Mouse (Mus musculus) embryo, embryonic 11.5 days (tissue): Measurements from ENCODE around the gene Rgl1.

Source experiments
- DNase-seq: peaks from one replicate; pipeline ENCODE4 v3.0.0-alpha.2; 2012; ENCODE audit warnings: low read depth, low spot score

Rgl1 gene

DNA sequence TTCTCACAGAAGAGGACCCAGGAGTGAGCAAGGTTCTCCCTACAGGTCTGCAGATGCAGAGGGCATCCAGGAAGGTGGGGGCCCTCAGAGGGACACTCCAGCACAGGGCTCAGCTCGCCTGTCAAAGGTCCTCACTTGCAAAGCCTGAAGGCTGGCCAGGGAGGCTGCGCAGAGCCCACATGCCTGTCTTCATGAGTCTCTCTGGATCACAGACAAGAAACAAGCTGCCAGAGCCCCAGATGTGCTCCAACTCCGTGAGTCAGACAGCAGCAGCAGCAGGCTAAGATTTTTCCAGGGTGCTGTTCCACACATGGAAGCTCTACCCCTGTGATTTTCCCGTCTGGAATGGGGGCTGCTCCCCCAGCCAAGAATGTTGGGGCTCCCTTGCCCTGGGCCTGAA, 251.9 kb downstream of the Rgl1 start:
- DNase-seq, result no peak

DNA sequence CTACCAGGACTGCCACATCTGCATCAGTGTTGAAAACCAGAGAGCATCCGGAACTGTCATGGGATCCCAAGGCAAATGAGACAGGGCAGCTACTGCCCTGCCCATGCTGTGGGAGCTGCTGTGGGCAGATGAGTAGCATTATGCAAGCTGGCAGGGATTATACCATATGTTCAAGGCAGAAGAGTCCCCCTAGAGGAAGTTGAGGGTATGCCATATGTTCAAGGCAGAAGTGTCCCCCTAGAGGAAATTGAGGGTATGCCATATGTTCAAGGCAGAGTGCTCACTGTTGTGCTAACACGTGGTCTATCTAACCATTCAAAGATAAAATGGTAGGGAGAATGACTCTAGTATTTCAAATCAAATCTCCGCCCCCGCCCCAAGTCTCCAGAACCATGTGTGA, 254.9 kb downstream of the Rgl1 start:
- peak; percentile 20 for DNase-seq

DNA sequence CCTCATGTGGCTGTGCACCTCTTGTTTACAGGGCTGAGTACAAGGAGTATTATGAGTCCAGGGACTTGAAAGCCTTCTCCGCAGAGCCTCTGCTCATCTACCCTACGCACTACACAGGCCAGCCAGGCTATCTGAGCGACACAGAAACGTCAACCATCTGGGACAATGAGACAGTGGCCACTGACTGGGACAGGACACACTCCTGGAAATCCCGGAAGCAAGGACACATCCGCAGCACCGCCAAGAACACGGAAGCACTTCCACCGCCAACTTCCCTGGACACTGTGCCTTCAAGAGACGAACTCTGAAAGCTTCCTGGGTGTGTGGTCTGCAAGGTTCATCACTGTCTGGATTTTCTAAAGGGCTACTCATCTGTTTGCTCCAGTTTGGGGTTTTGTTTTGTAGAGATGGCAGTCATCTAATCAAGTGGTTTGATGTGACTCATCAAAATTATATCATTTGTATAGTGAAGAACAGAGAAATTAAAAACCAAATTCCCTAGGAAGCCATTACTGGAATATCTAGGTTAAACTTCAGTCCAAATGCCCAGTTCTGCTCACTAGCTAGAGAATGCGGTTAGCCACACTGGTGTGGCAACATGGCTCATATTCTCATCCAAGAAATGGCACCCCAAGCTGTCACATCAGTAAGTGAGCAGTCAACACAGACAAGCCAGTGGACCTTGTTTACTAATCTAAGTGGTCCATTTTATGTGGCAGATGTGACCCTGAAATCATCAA, 257.5 kb downstream of the Rgl1 start:
- no peak for DNase-seq

DNA sequence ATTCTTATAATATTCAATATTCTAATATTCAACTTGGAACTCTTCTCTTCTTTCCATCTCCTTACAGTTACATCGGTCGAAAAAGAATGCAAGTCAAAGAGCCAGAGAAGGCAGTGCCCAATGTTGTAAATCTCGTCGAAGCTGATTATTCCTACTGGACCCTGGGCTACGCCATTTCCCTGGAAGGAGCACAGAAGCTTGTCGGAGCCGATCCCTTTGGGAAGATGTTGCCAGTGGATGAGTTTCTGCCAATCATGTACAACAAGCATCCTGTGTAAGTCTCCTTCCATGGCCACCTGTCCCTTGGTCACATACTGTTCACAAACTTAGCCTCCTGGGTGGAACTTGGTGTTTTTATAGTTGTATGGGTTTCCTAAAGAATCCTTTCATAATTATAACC, 259.4 kb downstream of the Rgl1 start:
- DNase-seq, result no peak

DNA sequence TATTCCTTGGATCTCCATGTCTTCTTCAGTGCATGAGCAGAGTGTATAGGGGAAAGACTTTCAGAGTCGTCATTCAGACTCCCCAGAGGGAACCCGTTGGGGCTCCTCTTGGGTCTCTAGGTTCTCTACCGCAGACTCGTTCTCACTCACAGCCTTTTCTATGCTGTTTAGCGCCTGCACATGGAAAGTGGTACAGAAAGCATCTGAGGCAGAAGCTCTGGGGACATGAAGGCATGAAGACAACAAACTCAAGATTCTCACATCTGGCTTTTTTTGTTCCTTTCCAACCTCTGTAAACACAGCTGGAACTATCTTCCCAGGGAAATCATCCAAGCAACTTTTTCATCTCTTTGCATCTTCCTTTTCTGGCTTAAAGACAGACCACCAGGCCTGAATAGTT, 260.0 kb downstream of the Rgl1 start:
- DNase-seq, result no peak

DNA sequence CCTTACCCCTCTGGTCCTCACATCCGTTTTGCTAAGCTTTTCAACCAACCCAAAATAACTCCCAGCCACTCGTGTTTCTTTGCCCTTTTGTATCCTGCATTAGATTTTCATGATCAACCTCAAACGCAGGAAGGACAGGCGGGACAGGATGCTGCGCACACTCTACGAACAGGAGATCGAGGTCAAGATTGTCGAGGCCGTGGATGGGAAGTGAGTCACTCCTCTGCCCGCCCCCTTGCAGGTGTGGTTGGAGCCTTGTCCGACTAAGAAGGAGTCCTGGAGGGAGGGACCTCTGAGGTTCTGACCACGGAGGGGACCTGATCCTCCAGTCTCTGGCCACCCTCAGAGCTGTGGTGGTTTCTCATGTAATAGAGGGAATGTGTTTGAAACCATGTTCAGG, 266.3 kb downstream of the Rgl1 start:
- no peak for DNase-seq

DNA sequence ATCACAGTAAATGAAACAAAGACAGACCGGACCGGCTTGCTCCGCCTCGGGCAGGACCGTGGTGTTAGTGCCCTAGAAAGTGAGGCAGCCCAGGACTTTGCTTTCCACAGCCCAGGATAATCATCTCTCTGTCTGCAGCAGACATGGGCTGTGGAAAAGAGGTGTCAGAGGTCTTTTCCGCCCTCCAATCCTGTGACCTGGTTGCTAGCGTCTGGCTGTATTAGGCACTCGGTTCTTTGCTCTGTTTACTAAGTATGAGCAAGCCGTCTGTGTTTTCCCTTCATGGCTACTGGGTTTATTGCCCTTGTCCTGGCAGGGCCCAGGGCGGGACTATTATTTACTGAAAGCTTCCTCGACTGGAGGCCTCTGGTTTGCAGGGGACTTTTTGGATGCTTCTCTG, 268.6 kb downstream of the Rgl1 start:
- DNase-seq, result no peak

DNA sequence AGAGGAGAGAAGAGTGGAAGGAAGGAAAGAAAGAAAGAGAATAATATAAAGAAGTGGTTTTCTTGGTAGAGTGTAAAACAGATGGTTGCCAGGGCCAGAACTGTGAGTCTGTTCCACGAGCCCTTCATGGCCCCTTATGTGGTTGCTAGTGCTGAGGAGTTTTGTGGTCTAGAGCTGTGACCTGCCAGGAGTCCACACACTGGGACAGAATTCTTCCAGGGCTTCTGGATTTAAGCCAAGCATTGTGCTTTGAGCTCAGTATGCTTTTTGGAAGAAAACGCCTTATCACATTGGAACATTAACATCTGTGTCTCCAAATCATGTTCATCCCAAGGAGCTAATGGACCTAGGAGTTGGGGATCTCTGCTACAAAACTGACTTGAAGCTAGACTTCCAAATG, 269.3 kb downstream of the Rgl1 start:
- no peak for DNase-seq

DNA sequence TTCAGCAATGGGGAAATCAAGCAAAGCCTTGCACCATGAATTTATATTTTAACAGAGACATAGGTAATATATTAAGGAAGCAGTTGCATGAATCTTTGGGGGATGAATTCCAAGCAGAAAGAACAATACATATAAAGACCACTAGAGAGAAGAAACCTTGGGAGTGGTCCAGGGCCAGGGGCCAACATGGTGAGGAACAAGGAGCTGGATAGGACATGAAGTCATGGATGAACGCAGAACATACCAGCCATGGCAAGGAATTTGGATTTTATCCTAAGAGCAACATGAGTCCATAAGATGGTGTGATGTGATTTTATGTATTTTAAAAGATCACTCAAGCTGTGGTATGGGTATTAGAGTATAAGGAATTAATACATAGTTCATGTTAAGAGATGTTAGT, 273.9 kb downstream of the Rgl1 start:
- DNase-seq, result no peak

DNA sequence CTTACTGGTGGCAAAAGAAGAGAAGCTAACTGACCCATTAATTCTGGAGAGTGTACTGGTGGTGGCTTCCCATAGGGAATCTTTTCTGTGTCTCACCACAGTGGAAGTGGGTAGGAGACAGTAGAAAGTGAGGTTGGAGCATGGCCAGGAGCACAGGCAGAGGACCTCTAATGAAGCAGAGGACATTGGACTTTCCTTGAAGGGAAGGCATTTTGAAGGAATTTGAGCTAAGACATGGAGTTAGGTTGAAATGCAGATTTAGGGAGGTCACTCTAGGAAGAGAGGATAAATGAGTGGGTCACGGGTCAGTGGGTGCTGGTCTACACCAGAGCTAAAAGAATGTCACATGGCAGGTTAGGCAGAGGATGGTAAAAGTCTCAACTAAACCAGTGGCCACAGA, 275.3 kb downstream of the Rgl1 start:
- DNase-seq, result no peak

DNA sequence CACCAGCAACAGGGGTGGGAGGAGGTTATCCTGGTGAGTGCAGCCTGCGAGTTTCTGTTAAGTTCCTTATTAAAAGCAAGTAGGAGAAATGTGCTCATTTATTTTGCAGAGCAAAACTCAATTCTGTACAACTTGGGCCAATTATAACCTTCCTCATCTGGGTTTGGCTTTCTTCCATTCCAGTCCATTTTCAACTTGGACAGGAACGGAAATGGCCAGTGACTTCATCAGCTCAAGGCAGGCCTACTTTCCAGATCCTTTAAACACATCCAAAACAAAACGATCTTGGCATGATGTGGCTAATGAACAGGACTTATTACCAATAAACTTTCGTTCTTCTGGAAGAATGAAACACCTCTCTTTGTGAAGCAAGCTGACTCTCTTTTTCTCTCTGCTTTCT, 290.0 kb downstream of the Rgl1 start:
- no peak for DNase-seq

DNA sequence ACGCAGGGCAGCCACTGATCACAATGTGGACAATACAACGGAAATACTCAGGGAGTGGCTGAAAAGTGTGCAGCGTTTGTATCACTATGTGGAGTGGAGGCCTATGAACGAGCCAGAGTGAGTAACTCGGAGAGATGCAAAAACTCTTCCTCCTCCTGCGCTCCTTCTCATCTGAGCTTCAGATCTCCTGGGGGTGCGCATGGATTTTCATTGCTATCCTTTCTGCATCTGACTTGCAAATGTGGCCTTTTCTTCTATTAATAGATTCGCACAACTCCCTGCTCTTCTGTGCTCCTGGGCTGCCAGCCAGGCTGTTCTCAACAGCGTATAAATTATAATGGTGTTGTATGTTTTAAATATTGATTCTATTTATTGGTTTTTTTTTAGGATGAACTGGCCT, 297.7 kb downstream of the Rgl1 start:
- no peak for DNase-seq
